Mouse (Mus musculus) heart, embryonic 12.5 days (tissue): Measurements from ENCODE around the gene Rps6ka2. TPM values are rescaled to one million over a fixed set of nuclear protein-coding genes. Genes with fewer than 3 reads are reported as not detected.
"Not testable (repeated sequence)": the region's sequence is repeated elsewhere in the genome, so short reads cannot be mapped to it uniquely, and the experiment has no call there.

ENCODE experiments used
- ATAC-seq: fragments of 200-750 bp; cut with Nextera tagmentation; 2 replicates; pipeline ENCODE4 v1.8.0; 2017; ENCODE audit warnings: moderate TSS enrichment, moderate library complexity; ENCODE audit not compliant: insufficient number of reproducible peaks, low FRiP score
- H3K27ac ChIP-seq: fragments of 300-500 bp; sonication (generic); 2 replicates; pipeline ENCODE4 v1.5.1; 2016; ENCODE audit warnings: mild to moderate bottlenecking, moderate library complexity; ENCODE audit not compliant: poor library complexity, severe bottlenecking
- H3K27me3 ChIP-seq: fragments of 300-500 bp; sonication (generic); replicated peaks from 2 replicates; pipeline ENCODE4 v1.6.1; 2016; ENCODE audit warnings: mild to moderate bottlenecking, moderate library complexity
- H3K36me3 ChIP-seq: fragments of 300-500 bp; sonication (generic); 2 replicates; pipeline ENCODE4 v1.6.1; 2016; ENCODE audit warnings: mild to moderate bottlenecking, moderate library complexity
- H3K4me1 ChIP-seq: fragments of 300-500 bp; sonication (generic); replicated peaks from 2 replicates; pipeline ENCODE4 v1.6.1; 2016; ENCODE audit warnings: mild to moderate bottlenecking
- H3K4me2 ChIP-seq: fragments of 300-500 bp; sonication (generic); 2 replicates; pipeline ENCODE4 v1.6.1; 2016; ENCODE audit warnings: mild to moderate bottlenecking, moderate library complexity
- H3K4me3 ChIP-seq: fragments of 300-500 bp; sonication (generic); 2 replicates; pipeline ENCODE4 v1.5.1; 2016; ENCODE audit warnings: mild to moderate bottlenecking
- H3K9ac ChIP-seq: fragments of 300-500 bp; sonication (generic); 2 replicates; pipeline ENCODE4 v1.6.1; 2016; ENCODE audit warnings: mild to moderate bottlenecking, moderate library complexity
- H3K9me3 ChIP-seq: fragments of 300-500 bp; sonication (generic); replicated peaks from 2 replicates; pipeline ENCODE4 v1.6.1; 2016; ENCODE audit warnings: mild to moderate bottlenecking, moderate library complexity
- WGBS: fragments of 180-500 bp; shearing (Covaris S2); methylation state at CpG from one replicate; pipeline ENCODE4 v1.1.7; 2016; 5-methylcytosine and 5-hydroxymethylcytosine counted together
- polyA plus RNA-seq: library from polyadenylated mRNA; unstranded; fragments of >200 nt; fragmentation: Nextera tagmentation; extraction: Ambion mirVana; gene quantifications from 2 replicates; pipeline ENCODE4 v1.2.1, GENCODE M21; 2016

Gene Rps6ka2
- 62.5 and 68.8 TPM in 2 replicates for polyA plus RNA-seq

GRCm38 (mm10) chr17:7169627-7170303 lies at the start of gene Rps6ka2:
Gene Rps6ka2, plus strand, starts transcription at chr17:7170115.
- H3K36me3 ChIP-seq = no peaks in the 10 kb centered on the region
- WGBS = under 1% methylated on average over 56 of the region's 56 CpGs
- peaks cover 43% of the 10 kb centered on the region for H3K4me1 ChIP-seq
- peak within 1 kb of the TSS; percentile 99 for H3K4me3 ChIP-seq
- no peaks in the 10 kb centered on the region for H3K9me3 ChIP-seq
- no peaks in the 10 kb centered on the region for H3K27me3 ChIP-seq
- peak; percentile 97 for ATAC-seq
- H3K9ac ChIP-seq = peak within 1 kb of the TSS; percentile 92
- H3K4me2 ChIP-seq = peak within 1 kb of the TSS; percentile 93
- peak within 1 kb of the TSS; percentile 92 for H3K27ac ChIP-seq

- H3K27me3 ChIP-seq, H3K4me1 ChIP-seq, H3K9ac ChIP-seq, ATAC-seq, H3K4me3 ChIP-seq, H3K4me2 ChIP-seq, H3K27ac ChIP-seq, H3K9me3 ChIP-seq, H3K36me3 ChIP-seq: not testable (repeated sequence)
- WGBS = 82% methylated on average over 3 of the region's 3 CpGs
Observed at GRCm38 (mm10) chr17:7120835-7121234, 49.1 kb upstream of the Rps6ka2 start.

GRCm38 (mm10) chr17:7122554-7122953 lies 47.4 kb upstream of the Rps6ka2 start:
- H3K4me1 ChIP-seq, H3K27me3 ChIP-seq, H3K4me3 ChIP-seq, H3K36me3 ChIP-seq, H3K9me3 ChIP-seq, ATAC-seq, H3K9ac ChIP-seq, H3K4me2 ChIP-seq, H3K27ac ChIP-seq: not testable (repeated sequence)
- WGBS = 68% methylated on average over 11 of the region's 11 CpGs

GRCm38 (mm10) chr17:7126475-7126874 lies 43.4 kb upstream of the Rps6ka2 start:
- H3K4me1 ChIP-seq, H3K27me3 ChIP-seq, H3K4me2 ChIP-seq, H3K27ac ChIP-seq, H3K9me3 ChIP-seq, H3K4me3 ChIP-seq, ATAC-seq, H3K9ac ChIP-seq, H3K36me3 ChIP-seq: not testable (repeated sequence)
- WGBS = 77% methylated on average over 8 of the region's 10 CpGs

- no CpG with 5 or more reads among the region's 7 CpGs for WGBS
- not testable (repeated sequence) for ATAC-seq
- peaks cover 11% of the 10 kb centered on the region; the same call in 1 of the 2 replicates for H3K4me1 ChIP-seq
Observed at GRCm38 (mm10) chr17:7134002-7134401, 35.9 kb upstream of the Rps6ka2 start.

GRCm38 (mm10) chr17:7135277-7135676 lies 34.6 kb upstream of the Rps6ka2 start:
- not testable (repeated sequence) for ATAC-seq, H3K9ac ChIP-seq, H3K4me3 ChIP-seq, H3K27ac ChIP-seq, H3K36me3 ChIP-seq, H3K9me3 ChIP-seq, H3K4me2 ChIP-seq, H3K27me3 ChIP-seq
- WGBS = 91% methylated on average over 7 of the region's 8 CpGs
- peaks cover 11% of the 10 kb centered on the region; the same call in 1 of the 2 replicates for H3K4me1 ChIP-seq

More at GRCm38 (mm10) chr17:7134002-7134401, 35.9 kb upstream of the Rps6ka2 start:
- H3K36me3 ChIP-seq, H3K27me3 ChIP-seq, H3K4me3 ChIP-seq, H3K9me3 ChIP-seq, H3K4me2 ChIP-seq, H3K27ac ChIP-seq, H3K9ac ChIP-seq: not testable (repeated sequence)

- Histone ChIP-seq H3K9me3 (no peaks in the 10 kb centered on the region), H3K4me1 (peaks cover 18% of the 10 kb centered on the region), H3K36me3 (no peaks in the 10 kb centered on the region), H3K27me3 (no peaks in the 10 kb centered on the region), H3K9ac (no peak overlapping the region), H3K27ac (no peak overlapping the region), H3K4me2 (no peak overlapping the region), H3K4me3 (no peak overlapping the region)
- 64% methylated on average over 21 of the region's 21 CpGs for WGBS
- ATAC-seq = no peak
Observed at GRCm38 (mm10) chr17:7138186-7138925, 31.6 kb upstream of the Rps6ka2 start.

GRCm38 (mm10) chr17:7140399-7141174 lies 29.3 kb upstream of the Rps6ka2 start:
- H3K27ac ChIP-seq = no peak overlapping the region
- ATAC-seq = no peak
- no peak overlapping the region for H3K9ac ChIP-seq
- H3K4me3 ChIP-seq = no peak overlapping the region
- WGBS = 87% methylated on average over 10 of the region's 10 CpGs
- H3K36me3 ChIP-seq = no peaks in the 10 kb centered on the region
- H3K9me3 ChIP-seq = no peaks in the 10 kb centered on the region
- no peak overlapping the region for H3K4me2 ChIP-seq
- H3K4me1 ChIP-seq = peaks cover 36% of the 10 kb centered on the region
- H3K27me3 ChIP-seq = no peaks in the 10 kb centered on the region

GRCm38 (mm10) chr17:7142367-7142766 lies 27.5 kb upstream of the Rps6ka2 start:
- 0 out of 2 replicates have a peak, but pooled peaks cover 3% of the 10 kb centered on the region for H3K27me3 ChIP-seq
- ATAC-seq = no peak

GRCm38 (mm10) chr17:7143885-7144518 lies 25.9 kb upstream of the Rps6ka2 start:
- Histone ChIP-seq H3K4me2 (no peak overlapping the region), H3K4me3 (no peak overlapping the region), H3K27me3 (0 out of 2 replicates have a peak, but pooled peaks cover 3% of the 10 kb centered on the region), H3K4me1 (peaks cover 37% of the 10 kb centered on the region), H3K27ac (peak overlapping the region; percentile 14; the same call in 1 of the 2 replicates), H3K9ac (no peak overlapping the region), H3K9me3 (no peaks in the 10 kb centered on the region), H3K36me3 (no peaks in the 10 kb centered on the region)
- ATAC-seq = 0 out of 2 replicates have a peak, but pooled peaks have one; percentile 6
- 28% methylated on average over 7 of the region's 7 CpGs for WGBS

More at GRCm38 (mm10) chr17:7142367-7142766, 27.5 kb upstream of the Rps6ka2 start:
- Histone ChIP-seq H3K36me3 (no peaks in the 10 kb centered on the region), H3K9me3 (no peaks in the 10 kb centered on the region), H3K4me3 (no peak overlapping the region), H3K27ac (no peak overlapping the region), H3K4me1 (peaks cover 42% of the 10 kb centered on the region), H3K4me2 (no peak overlapping the region), H3K9ac (no peak overlapping the region)
- WGBS = 44% methylated on average over 4 of the region's 4 CpGs
